Mouse (Mus musculus) cerebellum, postnatal 10 days (tissue): ENCODE results near the gene Igf2bp2.

ENCODE experiments used
- DNase-seq, 2 experiments: peaks; one replicate each; pipeline ENCODE4 v3.0.0; 2021; ENCODE audit warnings: mixed read lengths in 2 of 2

Gene Igf2bp2

DNA sequence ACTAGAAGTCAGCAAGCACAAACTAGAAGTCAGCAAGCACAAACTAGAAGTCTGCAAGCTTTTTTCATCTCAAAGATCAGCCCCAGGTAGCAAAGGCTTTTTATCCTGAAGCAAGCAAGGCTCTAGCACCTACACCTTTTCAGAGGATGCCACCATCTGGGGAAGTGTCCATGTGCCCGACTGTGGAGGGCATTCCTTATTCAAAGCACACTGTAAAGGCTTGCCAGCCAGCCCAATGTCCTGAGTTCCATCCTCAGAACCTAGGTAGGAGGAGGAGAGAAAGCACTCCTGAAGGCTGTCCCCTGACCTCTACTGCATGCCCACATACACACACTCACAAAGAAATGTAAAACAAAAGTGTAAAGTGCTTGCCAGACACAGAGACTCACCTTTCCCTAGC lies 16.0 kb downstream of the Igf2bp2 start:
- no peak for DNase-seq

DNA sequence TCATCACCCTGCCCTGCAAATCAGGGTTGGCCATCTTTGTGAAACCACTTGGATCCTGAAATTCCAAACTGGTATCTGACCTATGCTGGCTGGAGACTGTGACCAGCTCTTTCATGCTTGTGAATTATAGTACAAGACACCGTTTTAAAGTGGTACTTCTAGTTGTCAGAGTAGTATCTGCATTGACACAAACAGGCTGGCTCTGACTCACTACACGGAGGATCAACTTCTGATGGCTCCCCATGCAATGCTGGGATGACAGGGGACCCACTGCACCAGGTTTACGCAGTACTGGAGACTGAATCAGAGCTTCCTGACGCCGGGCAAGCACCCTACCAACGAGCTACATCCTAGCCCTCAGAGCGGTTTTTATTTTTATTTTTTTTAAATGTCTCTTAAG lies 17.0 kb downstream of the Igf2bp2 start:
- no peak for DNase-seq

DNA sequence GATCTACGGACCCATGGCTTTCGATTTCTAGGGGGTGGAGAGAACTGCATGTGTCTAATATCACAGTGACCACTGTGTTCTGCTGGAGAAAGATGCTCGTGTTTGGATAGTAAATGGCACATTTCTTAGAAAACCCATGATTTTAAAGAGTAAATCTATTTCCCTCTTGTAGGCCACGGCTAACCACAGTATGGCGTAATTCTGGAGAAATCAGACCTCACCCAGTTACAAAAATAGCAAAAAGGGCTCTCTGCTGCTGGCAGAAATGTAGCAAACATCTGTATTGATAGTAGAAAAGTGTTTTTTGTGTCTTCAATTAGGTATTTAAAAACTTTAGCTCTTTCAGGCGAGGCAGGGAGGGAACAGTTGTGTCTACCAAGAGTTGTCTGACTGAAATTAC lies 18.6 kb downstream of the Igf2bp2 start:
- DNase-seq, result no peak

DNA sequence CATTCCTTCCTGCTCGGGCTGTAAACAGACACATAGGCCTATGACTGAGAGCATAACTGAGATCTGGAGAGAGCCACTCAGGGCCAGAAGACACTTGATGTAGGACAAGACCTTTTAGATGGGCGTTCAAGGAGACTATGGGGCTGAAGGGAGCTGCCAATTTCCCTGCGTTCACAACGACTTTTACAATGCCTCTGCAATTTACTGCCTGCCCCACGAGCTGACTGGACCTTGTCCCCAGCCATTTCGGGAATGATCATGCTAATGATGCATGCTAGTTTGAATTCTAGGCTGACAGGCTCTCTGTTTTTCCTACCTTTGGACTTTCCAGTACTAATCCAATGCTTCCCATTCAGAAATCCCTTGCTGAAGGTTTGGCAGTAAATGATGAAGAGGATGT lies 22.2 kb downstream of the Igf2bp2 start:
- no peak for DNase-seq

DNA sequence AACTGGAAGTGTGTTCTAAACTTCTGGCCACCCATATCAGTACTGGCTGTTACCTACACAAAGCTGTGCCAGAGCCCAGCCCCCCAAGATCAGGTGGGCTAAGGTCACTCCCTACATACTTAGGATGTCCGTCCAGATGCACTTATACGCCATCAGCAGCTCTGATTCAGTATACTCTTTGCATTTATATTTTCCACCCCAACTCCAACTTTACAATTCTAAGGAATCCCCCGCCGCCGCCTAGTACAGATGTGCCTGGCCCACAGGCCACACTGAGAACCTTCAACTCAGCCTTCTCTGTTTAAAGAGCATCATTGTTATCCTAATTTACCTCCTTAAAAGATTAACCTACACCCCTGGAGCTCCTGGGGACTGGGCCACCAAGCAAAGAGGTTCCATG lies 23.3 kb downstream of the Igf2bp2 start:
- no peak for DNase-seq

DNA sequence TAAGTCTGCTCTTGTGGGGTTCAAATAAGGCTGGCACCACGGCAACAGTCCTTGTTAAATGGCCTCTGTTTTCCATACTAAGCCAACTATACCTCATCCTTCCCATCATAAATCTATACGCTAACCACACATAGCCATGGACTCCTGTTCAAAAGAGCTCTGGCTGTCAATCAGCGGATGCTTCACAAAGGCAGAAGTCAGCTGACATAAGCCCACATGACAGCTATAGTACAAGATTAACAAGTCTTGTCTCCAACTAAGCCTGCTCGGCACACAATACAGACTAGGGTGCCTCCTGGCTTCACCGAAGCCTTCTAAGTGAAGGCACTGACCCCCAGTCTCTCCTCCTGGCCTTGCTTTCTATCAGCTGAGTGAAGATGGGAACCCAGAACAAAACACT lies 26.9 kb downstream of the Igf2bp2 start:
- no peak for DNase-seq

DNA sequence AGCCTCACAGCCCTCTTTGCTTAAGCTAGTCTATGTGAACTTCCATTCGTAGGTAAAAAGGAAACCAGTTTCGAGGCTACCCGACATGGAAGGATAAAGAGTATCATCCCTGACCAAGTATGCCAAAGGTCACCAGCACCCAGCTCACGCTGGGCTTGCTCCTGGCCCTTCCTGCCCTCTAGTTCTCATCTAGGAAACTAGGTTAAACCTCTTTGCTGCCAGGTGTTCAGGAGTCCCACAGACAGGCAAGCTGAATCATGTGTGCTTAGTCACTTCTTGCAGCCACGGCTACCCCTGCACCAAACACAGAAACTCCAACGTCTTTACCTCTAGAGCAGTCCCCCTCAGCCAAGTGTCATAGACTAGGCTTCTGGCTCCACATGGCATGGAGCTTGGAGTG lies 31.8 kb downstream of the Igf2bp2 start:
- no peak for DNase-seq

DNA sequence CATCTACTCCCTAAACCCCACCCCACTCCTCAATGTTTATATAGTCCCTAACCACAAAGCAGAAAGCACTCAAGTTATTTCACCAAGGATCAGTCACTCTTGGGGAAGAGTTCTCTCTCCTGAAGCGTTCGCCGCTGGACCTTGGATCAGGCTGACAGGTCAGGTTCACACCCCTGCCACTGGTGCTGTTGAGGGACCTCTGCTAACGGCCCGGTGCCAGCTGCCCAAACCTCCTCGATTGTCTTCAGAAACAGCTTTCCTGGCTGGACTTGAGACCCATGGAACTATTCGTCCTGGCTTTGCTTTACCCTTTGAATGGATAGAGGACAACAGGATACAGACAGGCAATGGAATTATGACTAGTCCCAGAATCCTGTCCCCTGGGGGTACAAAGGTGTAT lies 33.6 kb downstream of the Igf2bp2 start:
- no peak for DNase-seq

DNA sequence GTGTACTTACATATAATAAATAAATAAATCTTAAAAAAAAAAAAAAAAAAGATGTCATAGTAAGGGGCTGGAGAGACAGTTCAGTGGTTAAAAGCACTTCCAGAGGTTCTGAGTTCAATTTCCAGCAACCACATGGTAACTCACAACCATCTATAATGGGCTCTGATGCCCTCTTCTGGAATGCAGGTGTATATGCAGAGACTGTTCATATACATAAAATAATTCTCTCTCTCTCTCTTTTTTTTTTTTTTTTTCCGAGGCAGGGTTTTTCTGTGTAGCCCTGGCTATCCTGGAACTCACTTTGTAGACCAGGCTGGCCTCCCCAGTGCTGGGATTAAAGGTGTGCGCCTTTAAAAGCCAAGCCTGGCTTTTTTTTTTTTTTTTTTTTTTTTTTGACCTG lies 34.5 kb downstream of the Igf2bp2 start:
- DNase-seq, result no peak

DNA sequence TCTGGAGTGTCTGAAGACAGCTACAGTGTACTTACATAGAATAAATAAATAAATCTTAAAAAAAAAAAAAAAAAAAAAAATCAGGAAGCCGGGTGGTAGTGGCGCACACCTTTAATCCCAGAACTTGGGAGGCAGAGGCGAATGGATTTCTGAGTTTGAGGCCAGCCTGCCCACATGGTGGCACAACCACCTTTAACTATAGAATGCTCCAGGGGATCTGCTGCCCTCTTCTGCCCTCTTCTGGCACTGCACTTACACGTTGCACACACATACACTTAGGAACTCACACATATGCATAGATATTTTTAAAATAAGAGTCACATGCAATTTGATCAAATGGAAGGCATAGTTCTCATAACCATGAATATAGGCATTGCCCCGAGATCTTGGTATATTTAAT lies 35.3 kb downstream of the Igf2bp2 start:
- DNase-seq, result peak in 1 of 2 experiments; percentile 9

DNA sequence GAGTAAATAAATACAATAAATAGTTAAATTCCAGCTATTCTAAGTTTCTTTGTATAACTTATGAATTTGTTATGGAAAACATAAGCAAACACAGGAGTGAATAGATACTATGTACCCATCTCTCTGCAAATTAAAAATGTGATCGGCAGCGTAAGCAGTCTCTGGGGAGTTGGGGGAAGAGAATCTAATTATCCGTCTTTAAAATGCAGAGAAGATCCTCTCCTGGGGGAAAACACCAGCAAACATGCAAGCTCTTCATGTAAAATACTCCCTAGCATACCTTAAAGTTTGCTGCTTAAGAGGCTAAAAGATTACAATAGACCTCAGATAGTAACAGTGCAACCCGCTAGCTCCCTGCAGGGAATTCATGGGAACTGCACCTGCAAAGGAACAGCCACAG lies 36.2 kb downstream of the Igf2bp2 start:
- no peak for DNase-seq

DNA sequence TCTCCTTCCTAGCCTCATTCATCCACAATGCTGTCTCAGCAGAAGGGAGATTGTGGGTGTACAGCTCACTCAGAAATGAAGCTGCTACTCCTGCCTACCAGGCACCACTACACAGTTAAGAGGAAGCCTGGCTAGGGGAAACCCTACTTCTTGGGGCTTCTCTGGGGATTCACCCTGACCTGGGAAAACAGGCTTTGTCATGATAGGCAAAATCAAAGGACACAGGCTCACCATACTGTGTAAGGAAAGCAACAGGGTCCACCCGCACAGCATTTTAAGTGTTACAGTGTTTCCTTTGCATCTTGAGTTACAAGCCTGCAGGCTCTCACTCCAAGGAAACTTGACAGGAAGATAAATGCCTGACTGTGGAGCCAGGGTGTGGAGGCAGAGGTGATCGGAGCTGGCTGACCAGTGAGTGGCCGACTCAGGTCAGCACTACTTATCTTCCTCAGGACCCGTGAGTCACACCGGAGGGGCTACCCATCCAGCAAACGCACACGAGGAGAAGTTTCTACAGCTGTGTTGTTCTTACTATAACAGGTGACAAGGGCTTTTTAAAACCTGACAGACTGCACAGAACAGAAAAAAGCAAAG lies 38.7 kb downstream of the Igf2bp2 start:
- no peak for DNase-seq

DNA sequence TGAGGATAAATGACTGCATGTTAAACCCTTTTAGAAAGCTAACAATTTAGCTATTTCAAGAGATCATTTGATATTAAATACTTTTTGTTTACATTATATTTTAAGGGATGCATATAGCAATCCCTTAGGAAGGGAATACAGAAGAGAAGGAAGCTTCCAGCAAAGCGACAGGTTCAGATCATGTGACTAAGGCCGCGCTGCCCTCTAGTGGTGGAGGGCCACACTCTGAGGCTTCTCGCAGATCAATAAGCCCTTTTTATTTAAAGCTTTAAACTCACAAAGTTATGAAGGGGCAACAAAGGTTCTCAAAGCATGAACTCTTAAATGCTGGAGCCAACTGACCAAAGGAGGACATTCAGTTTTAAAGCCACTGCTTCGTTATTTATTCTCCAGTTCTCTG lies 39.4 kb downstream of the Igf2bp2 start:
- DNase-seq, result peak; percentile 85 to 86

DNA sequence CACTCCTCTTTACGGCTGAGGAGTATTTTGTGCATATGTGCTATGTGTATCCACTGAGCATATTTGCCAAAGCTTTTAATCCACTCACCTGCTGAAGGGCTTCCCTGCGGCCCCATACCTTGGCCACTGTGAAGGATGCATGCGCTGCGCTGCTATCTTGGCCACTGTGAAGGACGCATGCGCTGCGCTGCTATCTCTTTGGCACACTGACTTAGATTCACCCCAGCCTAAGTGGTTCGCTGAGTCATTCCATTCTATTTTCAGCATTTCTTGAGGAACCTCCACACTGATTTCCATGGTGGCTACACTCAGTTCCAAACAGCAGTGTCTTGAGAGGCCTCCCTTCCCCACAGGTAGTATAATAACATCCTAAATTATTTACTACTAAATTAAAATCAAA lies 42.0 kb downstream of the Igf2bp2 start:
- no peak for DNase-seq

DNA sequence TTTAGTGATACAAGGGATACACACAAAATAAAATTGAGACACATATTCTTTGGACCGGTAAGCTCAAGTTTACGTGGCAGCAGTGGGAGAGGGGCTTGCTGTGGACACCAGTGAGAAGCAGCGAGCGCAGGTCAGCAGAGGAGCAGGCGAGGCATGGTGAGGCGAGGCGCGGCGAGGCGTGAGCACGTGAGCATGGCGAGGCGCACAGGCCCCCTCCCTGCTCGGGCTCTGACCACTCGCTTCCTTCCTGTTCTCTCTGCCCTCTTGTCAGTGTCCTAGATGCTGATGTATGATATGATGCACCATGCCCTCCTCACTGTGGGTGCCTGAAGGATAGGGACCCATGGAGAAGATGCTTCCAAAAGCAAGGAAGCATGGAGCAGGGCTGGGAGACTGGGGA lies 43.6 kb downstream of the Igf2bp2 start:
- DNase-seq, result no peak

DNA sequence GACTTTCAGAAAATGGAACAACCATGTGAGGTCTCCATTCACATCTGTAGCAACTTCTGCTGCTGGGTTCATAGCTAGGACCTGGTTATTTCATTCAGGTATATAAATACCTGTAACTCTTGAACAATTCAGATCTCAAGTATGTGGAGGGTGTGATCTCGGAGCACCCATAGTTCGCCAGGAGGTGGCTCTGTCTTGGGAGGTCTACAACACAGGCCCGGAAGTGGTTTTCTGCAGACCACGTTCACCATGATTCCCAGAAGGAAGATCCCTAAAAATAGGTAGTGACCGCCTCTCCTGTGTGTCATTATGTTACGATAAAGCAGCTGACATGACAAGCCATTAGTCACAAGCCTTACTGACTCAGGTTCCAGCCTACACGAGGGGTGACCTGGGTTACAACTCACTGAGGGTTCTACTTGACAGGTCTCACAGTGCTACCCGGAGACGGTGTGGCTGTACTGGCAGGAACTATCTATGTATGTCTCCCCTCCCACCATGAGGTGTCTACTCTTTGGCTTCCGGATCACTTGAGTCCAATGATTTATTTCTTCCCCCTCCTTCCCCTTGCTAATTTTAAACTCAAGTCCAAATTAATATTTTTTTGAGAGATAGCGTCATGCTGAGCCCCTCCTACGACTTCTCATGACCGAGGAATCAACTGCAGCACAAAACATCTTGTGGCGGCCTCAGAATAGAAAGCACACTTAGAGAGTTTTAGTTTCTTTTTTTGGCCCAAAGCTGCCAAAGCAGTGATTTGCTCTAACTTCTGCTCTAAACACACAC lies 44.2 kb downstream of the Igf2bp2 start:
- DNase-seq, result no peak

DNA sequence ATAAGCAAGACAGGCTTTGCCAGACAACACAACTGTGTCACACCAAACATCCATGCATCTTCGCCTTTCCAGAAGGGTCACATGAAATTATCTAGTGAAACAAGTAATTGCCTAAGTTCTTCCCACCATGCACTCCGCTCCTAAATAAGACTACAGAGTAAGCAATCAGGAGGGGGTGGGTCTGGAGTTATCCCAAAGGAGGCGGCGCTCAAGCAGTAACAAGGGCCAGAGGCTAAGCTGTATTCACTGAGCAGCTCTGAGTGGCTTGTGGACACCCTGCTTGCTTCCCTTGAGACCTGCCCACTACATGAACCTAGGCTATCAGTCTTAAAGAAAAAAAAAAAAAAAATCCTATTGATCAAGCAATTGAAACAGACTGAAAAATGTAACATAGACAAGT lies 44.9 kb downstream of the Igf2bp2 start:
- peak in 1 of 2 experiments; percentile 8 for DNase-seq

DNA sequence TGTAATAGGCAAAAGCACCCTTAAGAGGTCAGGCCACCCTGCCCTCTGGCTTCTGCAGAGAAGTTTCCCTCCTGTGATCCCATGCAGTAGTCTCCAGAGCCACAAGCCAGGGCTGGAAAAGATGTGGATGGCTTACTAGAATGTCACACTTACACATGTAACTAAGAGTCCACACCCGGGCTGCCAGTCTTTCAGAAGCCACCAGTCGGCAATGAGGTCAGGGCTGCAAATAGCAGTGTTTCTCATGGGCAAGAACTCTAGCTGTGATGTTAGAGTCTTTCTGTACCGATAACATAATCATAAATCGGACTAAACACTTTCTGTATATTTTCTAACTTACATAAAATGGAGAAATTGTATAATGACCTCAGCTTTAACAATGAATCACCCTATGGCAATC lies 46.4 kb downstream of the Igf2bp2 start:
- no peak for DNase-seq

DNA sequence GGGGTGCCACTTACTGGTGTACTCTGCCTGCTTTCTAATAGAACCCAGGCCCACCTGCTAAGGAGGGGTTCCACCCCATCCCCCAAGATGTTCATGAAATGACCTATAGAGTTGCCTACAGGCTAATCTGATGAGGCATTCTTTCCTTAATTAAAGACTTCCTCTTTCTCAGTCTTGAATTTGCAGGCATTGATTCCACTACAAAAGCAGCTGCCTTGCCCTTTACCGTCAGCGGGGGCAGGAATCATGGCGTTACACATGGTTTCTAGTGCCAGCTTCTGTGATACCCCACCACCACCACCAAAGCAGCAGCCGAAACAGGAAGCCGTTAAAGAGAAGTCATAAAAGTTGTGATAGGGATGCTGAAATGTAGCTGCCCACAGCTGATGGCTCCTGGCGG lies 47.0 kb downstream of the Igf2bp2 start:
- no peak for DNase-seq

DNA sequence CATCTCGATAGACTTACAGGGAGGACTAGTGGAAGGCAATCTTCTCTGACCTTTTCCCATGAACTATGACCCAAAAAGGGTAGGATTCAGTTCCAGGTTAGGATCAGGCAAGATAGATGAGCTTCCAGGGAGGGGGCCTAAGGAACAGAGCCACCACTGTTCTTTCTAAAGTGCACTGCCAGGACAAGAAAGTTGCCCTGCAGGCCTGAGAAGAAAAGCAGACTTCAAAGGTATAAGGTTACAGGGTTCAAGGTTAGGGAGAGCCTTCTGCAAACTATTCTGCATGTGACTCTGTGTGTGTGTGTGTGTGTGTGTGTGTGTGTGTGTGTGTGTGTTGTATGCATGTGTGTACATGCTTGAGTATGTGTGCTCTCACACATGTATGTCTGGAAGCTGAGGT lies 53.1 kb downstream of the Igf2bp2 start:
- DNase-seq, result no peak

DNA sequence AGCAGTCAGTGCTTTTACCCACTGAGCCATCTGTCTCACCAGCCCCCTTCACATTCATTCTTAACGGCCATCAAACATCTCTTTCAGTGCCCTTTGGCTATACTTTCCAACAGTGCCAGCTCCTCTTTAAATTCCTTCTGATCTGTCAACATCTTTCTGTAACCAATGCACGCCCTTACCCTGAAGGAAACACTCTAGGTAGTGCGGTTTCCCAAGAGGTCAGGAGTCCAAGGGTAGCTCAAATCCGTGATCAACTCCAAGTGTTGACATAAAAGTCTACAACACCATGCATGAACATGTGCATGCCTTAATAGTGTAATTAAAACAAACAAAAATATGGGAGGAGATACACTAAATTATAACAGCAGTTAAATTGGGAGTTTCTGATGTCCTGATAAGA lies 53.9 kb downstream of the Igf2bp2 start:
- no peak for DNase-seq

DNA sequence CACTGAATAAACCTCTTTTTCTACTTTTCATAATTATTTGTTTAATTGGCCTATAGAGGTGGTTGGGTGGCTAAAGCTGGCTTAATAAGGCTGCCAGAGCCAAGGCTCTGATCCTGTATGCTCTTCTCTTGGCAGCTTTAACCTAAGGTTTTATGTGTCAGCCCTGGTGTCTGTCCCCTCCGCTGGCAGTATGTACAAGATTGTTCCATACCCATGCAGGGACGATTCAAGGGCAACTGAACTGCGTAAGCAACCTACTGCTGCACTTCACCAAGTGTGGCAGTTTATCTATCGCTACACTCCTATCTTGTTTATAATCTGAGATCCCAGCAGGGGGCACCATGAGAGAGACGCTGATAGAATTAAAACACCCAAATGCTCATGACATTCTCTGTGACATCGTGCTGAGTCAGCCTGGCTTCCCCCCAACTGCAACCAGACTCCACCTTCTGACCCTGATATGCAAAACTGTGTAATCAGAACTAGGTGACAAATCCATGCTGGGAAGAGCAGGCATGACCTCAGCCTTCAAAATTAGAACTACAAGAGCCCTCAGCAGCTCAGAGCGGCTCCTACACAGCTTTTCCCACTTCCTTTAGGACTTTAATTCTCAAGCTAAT lies 55.1 kb downstream of the Igf2bp2 start:
- DNase-seq, result peak; percentile 67 to 72

DNA sequence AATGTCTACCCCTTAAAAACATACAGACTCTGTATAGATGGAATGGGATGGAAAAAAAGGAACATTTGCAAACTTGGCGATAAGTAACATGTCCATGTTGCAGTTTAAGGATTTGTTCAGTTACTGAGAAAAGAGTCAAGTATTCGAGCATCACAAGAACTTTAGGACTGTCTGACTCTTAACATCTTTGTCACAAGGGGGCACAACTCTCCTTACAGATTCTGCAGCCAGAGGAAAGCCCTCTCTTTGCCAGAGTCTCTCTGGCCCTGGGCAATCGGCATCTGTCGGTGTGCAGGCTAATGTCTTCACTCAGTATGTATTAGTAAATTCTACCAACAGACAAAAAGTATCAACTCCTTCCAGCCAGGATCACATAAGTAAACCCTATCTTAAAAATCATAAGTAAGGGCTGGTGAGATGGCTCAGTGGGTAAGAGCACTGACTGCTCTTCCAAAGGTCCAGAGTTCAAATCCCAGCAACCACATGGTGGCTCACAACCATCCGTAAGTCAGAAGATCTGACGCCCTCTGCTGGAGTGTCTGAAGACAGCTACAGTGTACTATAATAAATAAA lies 57.0 kb downstream of the Igf2bp2 start:
- DNase-seq, result peak in 1 of 2 experiments; percentile 17

DNA sequence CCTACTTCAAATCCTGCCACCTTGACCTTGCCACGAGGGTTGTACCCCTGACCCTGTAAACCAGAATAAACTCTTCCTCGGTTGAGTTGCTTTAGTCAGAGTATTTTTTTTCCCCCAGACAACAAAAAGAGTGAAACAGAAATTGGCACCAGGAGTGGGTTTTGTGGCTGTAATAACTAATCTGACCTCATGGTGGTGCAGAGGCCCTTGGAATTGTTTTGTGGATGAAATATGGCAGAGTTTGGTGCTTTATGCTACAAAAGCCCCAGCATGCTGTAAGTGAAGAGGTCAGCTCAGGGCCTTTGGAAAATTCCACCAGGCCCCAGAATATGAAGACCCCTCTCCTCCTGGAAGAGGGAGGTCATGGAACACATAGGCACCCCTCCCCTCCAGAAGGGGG lies 63.0 kb downstream of the Igf2bp2 start:
- peak in 1 of 2 experiments; percentile 22 for DNase-seq
